Mouse (Mus musculus): ENCODE results near the gene Cldn34c4. TPM values are rescaled to one million over a fixed set of nuclear protein-coding genes. Genes with fewer than 3 reads are reported as not detected.

Cldn34c4 gene
- not detected in 2 replicates for total RNA-seq (2021)
- long read RNA-seq = 0 reads

GRCm38 (mm10) chrX:127736454-127736853 is at the start of gene Cldn34c4:
TSS of gene Cldn34c4 (minus strand) at chrX:127736554.
- DNase-seq = no peak

GRCm38 (mm10) chrX:127747062-127747461 is 10.7 kb upstream of the Cldn34c4 start:
- DNase-seq = no peak

Data from adrenal gland, postnatal 25 days (tissue).